Comparison of ENCODE assay signal across 27 mouse cellular contexts in genomic region chr5:102926786-102927185, GRCm38 (mm10).
A peak's percentile ranks its signal among the peaks of the same experiment; 100 is the strongest.
DNase-seq lines count a peak whose midpoint lies in the region; ATAC-seq lines count a peak whose summit lies in the region.
"Had no signal": no experiment of that assay in that cellular context is flagged by ENCODE, and none has a peak within 500 bp of the region (broad histone marks: within the 10 kb centered on the region; RNA-seq: fewer than 3 reads in every experiment).

No protein-coding gene starts in this region.

- peak; percentile 58 for DNase-seq in heart, embryonic 10.5 days (ENCODE audit: low spot score)
- DNase-seq in heart, adult 8-10 months (ENCODE audit: low spot score), result no peak
- peak; percentile 91 for DNase-seq in brain, adult 2 months (ENCODE audit: low read depth, low spot score)
- peak; percentile 76 to 88 for DNase-seq in cerebellum, adult 18-20 months
- peak; percentile 71 to 81 for DNase-seq in cerebellum, postnatal 10 days
- DNase-seq in thymus, postnatal 4 days, result no peak
- DNase-seq in layer of hippocampus, adult 11-12 months (ENCODE audit: low spot score), result no peak
- DNase-seq: adrenal gland, postnatal 14 days; forebrain, postnatal 0 days; heart, postnatal 36 days; kidney, adult 9 months; kidney, postnatal 14 days; lung, adult 18-20 months; lung, postnatal 4 days; midbrain, embryonic 14.5 days; right cerebral cortex, postnatal 25 days; thymus, adult 18-20 months; thymus, postnatal 25 days had no signal

- H3K36me3 ChIP-seq in heart, embryonic 10.5 days, result no peaks in the 10 kb centered on the region
- H3K36me3 ChIP-seq in kidney, embryonic 15.5 days, result no peaks in the 10 kb centered on the region
- H3K36me3 ChIP-seq: liver, embryonic 12.5 days had no signal

- no peaks in the 10 kb centered on the region for H3K4me1 ChIP-seq in heart, embryonic 10.5 days
- H3K4me1 ChIP-seq in kidney, embryonic 15.5 days, result no peaks in the 10 kb centered on the region
- H3K4me1 ChIP-seq: hindbrain, embryonic 13.5 days; liver, embryonic 12.5 days; megakaryocyte, embryonic 14.5 days had no signal

- H3K4me2 ChIP-seq in kidney, embryonic 15.5 days, result no peak overlapping the region
- H3K4me2 ChIP-seq: heart, embryonic 11.5 days; hindbrain, embryonic 13.5 days; liver, embryonic 12.5 days had no signal

- H3K9ac ChIP-seq in kidney, embryonic 15.5 days, result no peak overlapping the region
- H3K9ac ChIP-seq: forebrain, postnatal 0 days; hindbrain, embryonic 13.5 days; liver, embryonic 12.5 days had no signal

- no peak overlapping the region for H3K4me3 ChIP-seq in heart, embryonic 10.5 days
- H3K4me3 ChIP-seq in kidney, embryonic 15.5 days (replicated peaks), result no peak overlapping the region
- H3K4me3 ChIP-seq: hindbrain, embryonic 13.5 days; left cerebral cortex, adult 2 months; liver, embryonic 12.5 days; megakaryocyte, embryonic 14.5 days had no signal

- H3K27ac ChIP-seq in heart, embryonic 10.5 days, result no peak overlapping the region
- no peak overlapping the region for H3K27ac ChIP-seq in kidney, embryonic 15.5 days
- H3K27ac ChIP-seq: hindbrain, embryonic 13.5 days; left cerebral cortex, adult 2 months; liver, embryonic 12.5 days; stomach, postnatal 0 days had no signal

- H3K9me3 ChIP-seq in heart, embryonic 10.5 days, result no peaks in the 10 kb centered on the region
- no peaks in the 10 kb centered on the region for H3K9me3 ChIP-seq in kidney, embryonic 15.5 days (replicated peaks)
- H3K9me3 ChIP-seq: liver, embryonic 12.5 days had no signal

- no peak for ATAC-seq in kidney, embryonic 15.5 days (replicated peaks; ENCODE audit: low FRiP score)
- ATAC-seq: forebrain, postnatal 0 days; intestine, postnatal 0 days; liver, embryonic 12.5 days; lung, postnatal 0 days had no signal

- WGBS in heart, embryonic 10.5 days, result 83% methylated on average over 5 of the region's 5 CpGs
- WGBS in kidney, embryonic 15.5 days, result 77% methylated on average over 5 of the region's 5 CpGs

- H3K27me3 ChIP-seq in heart, embryonic 10.5 days (ENCODE audit: insufficient read depth, poor library complexity, severe bottlenecking), result no peaks in the 10 kb centered on the region
- H3K27me3 ChIP-seq in kidney, embryonic 15.5 days, result no peaks in the 10 kb centered on the region
- H3K27me3 ChIP-seq: hindbrain, embryonic 13.5 days; liver, embryonic 12.5 days; megakaryocyte, embryonic 14.5 days had no signal

Comparison
In these comparisons a context has a peak if more than half of its experiments do, and no peak if none do; other contexts are left out.
1. DNase-seq: peak in heart, embryonic 10.5 days (single experiment), brain, adult 2 months (single experiment), cerebellum, adult 18-20 months (2 of 2) and cerebellum, postnatal 10 days (2 of 2); none in heart, adult 8-10 months (single experiment), thymus, postnatal 4 days (single experiment) and layer of hippocampus, adult 11-12 months (single experiment).